Mouse (Mus musculus) cerebellum, adult 2 months (tissue): ENCODE data around the gene Kcnip2. TPM values are rescaled to one million over a fixed set of nuclear protein-coding genes. Genes with fewer than 3 reads are reported as not detected.
"Not testable (repeated sequence)": the region's sequence is repeated elsewhere in the genome, so short reads cannot be mapped to it uniquely, and the experiment has no call there.

Experiments used
- DNase-seq, 2 experiments: peaks; one replicate each; pipeline ENCODE4 v3.0.0; 2021
- H3K27ac ChIP-seq: fragments of 200-500 bp; 2 replicates; pipeline ENCODE4 v1.5.1; 2012; ENCODE audit warnings: low read length, control low read depth, inconsistent platforms; ENCODE audit not compliant: insufficient read depth
- H3K27me3 ChIP-seq: fragments of 200-500 bp; 2 replicates; pipeline ENCODE4 v1.6.1; 2012; ENCODE audit warnings: inconsistent platforms, mild to moderate bottlenecking, low read length, moderate library complexity; ENCODE audit not compliant: control insufficient read depth, insufficient read depth
- H3K4me1 ChIP-seq: fragments of 200-500 bp; 2 replicates; pipeline ENCODE4 v1.6.1; 2011; ENCODE audit warnings: low read length; ENCODE audit not compliant: control insufficient read depth, insufficient read depth
- H3K4me3 ChIP-seq: fragments of 200-500 bp; replicated peaks from 2 replicates; pipeline ENCODE3; 2011; ENCODE audit warnings: mild to moderate bottlenecking, low read depth, low read length, control low read depth; ENCODE audit not compliant: insufficient read depth
- CTCF ChIP-seq: fragments of 200-500 bp; IDR thresholded peaks from 2 replicates; pipeline ENCODE4 v1.5.1; 2011; ENCODE audit warnings: low read depth, mild to moderate bottlenecking, control low read depth, low read length, moderate library complexity, borderline replicate concordance; ENCODE audit not compliant: insufficient read depth
- POLR2A ChIP-seq: fragments of 200-500 bp; IDR thresholded peaks from 2 replicates; pipeline ENCODE4 v1.6.1; 2011; ENCODE audit warnings: low read length, control low read depth, borderline replicate concordance; ENCODE audit not compliant: insufficient read depth
- WGBS: fragments of 180-500 bp; shearing (Covaris S2); methylation state at CpG from one replicate; pipeline ENCODE4 v1.1.7; 2018; 5-methylcytosine and 5-hydroxymethylcytosine counted together
- polyA plus RNA-seq: library from polyadenylated mRNA; depleted of rRNA; stranded (reverse); fragments of >200 nt; gene quantifications from 2 replicates; pipeline ENCODE4 v1.2.3, GENCODE M21; 2012

The Kcnip2 gene
- polyA plus RNA-seq, 1 experiment, result 10.8 TPM

DNA sequence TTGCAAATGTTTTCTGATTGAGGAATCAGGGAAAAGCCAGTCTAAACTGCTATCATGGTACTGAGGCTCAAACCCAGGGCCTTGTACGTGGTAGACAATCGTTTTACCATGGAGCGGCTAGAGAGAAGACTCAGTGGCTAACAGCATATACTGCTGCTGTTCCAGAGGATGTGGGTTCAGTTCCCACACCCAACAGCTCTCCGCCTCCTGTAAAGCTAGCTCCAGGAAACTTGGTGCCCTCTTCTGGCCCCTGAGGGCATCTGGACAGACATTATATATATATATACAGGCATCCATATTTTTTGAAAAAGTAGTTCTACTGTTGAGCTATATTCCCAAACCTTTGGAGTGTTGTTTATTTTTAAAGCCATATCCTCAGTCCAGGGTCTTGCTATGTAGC is 8.1 kb downstream of the Kcnip2 start:
- Histone ChIP-seq H3K4me3 (no peak overlapping the region), H3K27ac (no peak overlapping the region), H3K27me3 (no peaks in the 10 kb centered on the region), H3K4me1 (peaks cover 9% of the 10 kb centered on the region)
- TF ChIP-seq POLR2A, result no peak
- TF ChIP-seq CTCF, result no peak
- no peak for DNase-seq
- 97% methylated on average over 4 of the region's 4 CpGs for WGBS

DNA sequence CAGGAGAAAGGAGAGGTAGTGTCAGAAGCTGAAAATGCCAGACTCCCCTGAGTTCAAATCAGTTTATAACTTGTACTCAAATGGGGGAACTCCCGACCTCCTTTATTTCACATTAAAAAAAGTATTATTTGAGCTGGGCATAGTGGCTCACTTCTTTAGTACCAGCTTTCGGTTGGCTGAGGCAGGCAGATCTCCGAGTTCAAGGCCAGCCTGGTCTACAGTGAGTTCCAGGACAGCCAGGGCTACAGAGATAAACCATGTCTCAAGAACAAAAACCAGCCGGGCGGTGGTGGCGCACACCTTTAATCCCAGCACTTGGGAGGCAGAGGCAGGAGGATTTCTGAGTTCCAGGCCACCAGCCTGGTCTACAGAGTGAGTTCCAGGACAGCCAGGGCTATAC is 10.0 kb downstream of the Kcnip2 start:
- 97% methylated on average over 6 of the region's 6 CpGs for WGBS
- H3K4me3 ChIP-seq, H3K27me3 ChIP-seq, H3K27ac ChIP-seq, DNase-seq, H3K4me1 ChIP-seq: not testable (repeated sequence)

DNA sequence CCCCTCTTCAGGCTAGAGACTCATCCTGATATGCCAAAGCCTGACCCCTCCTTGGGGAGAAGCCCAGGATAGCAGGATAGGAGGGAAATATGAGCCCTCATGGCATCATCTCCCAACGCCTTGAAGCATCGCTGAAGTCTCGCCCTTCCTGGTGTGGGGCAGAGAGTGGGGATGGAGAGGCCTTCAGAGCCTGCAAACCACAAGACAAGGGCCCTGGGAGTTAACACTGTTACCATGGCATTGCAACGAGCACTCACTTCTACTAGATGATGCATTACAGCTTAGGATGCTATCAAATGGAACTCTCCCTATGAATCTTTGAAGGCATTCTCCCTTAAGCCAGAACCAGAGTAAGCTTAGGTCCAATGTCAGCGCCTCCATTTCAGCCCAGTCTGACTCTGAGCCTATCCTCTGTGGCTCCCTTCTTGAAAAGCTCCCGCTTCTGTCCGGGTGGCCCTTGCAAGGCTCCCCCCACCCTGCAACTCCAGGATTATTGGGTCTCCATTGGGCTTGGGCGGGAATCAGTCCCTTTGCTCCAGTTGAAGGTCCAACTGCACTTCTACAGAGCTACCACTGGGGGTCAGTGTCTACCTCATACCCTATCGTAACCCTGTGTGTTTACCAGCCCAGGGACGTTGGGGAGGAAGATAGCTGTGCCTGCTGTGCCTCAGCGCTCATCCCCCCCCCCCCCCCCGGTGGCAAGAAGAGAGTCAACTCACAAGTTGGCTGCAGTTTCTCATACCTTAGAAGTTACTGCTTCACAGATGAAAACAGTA is 11.1 kb downstream of the Kcnip2 start:
- TF ChIP-seq CTCF, result peak; percentile 91
- TF ChIP-seq POLR2A, result no peak
- 27% methylated on average over 12 of the region's 12 CpGs for WGBS
- H3K27ac ChIP-seq, result no peak overlapping the region
- no peaks in the 10 kb centered on the region for H3K27me3 ChIP-seq
- peak overlapping the region; percentile 38 for H3K4me3 ChIP-seq
- peak; percentile 51 to 60 for DNase-seq
- H3K4me1 ChIP-seq, result no peaks in the 10 kb centered on the region

DNA sequence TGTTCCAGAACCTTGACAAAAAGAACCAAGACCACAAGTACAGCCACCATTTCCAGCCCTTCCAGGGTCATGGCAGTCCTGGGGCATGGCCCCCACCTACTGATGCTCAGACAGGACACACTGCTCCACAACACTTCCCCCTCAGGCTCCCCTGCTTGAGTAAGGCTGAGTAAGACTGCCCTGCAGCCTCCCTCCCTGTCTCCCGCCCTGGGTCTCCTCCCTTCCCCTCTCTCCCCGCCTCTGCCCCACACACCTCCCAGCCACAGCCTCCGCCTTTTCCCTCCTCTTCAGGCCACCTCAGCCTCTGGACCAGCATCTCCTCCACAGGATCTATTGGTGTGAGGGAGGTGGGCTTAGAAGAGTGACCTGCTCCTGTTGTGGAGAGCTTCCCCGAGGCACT is 12.5 kb downstream of the Kcnip2 start:
- TF ChIP-seq CTCF, result no peak
- no peak overlapping the region for H3K27ac ChIP-seq
- no peak for DNase-seq

DNA sequence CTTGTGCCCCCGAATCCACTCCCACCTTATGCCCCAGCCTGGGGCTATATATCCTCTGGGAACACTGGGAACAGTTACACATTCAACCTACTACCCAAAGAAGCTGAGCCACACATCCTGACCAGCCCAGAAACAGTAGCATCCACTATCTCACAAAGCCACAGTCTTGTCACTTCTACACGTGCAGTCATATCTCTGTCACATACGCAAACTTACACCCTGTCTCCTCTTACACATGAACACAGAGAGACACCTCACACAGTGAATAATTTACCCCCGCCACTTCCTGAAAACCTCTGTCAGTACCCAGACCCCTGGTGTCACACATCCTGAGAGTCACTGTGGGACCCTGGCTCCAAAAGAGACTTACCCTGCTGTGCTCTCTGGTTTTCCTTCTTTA is 13.2 kb downstream of the Kcnip2 start:
- no peak for DNase-seq
- TF ChIP-seq CTCF, result no peak
- Histone ChIP-seq H3K4me3 (no peak overlapping the region), H3K4me1 (no peaks in the 10 kb centered on the region), H3K27ac (no peak overlapping the region), H3K27me3 (no peaks in the 10 kb centered on the region)
- 60% methylated on average over 4 of the region's 4 CpGs for WGBS

More for the DNA sequence above, 12.5 kb downstream of the Kcnip2 start:
- WGBS, result 36% methylated on average over 4 of the region's 4 CpGs
- H3K4me1 ChIP-seq, result no peaks in the 10 kb centered on the region
- H3K27me3 ChIP-seq, result no peaks in the 10 kb centered on the region
- no peak overlapping the region for H3K4me3 ChIP-seq

DNA sequence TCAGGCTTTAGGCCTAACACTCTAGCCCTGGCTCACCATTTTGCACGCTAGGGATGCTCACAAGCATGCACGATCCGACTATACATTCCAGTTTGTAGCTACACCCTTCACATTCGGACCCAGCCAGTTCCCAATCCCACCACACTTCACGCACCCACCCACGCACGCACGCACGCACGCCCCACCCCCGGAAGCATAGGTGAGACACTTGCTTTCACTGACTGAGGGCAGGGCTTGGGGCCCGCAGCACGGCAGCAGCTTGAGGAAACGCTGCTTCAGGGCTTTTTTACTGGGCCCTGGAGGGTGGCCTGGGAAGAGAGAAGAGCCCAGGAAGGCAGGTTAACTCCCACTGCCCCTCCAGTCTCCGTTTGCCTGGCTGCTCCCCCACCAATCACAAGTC is 19.0 kb downstream of the Kcnip2 start:
- Histone ChIP-seq H3K27ac (no peak overlapping the region), H3K4me1 (peaks cover 4% of the 10 kb centered on the region; the same call in 1 of the 2 replicates), H3K27me3 (no peaks in the 10 kb centered on the region), H3K4me3 (no peak overlapping the region)
- 84% methylated on average over 15 of the region's 15 CpGs for WGBS
- DNase-seq, result no peak
- no peak for TF ChIP-seq POLR2A
- TF ChIP-seq CTCF, result no peak

GRCm38 (mm10) chr19:45796061-45796556 is 19.8 kb downstream of the Kcnip2 start:
- no peak for DNase-seq
- Histone ChIP-seq H3K27ac (no peak overlapping the region), H3K4me3 (no peak overlapping the region), H3K27me3 (no peaks in the 10 kb centered on the region), H3K4me1 (peaks cover 4% of the 10 kb centered on the region; the same call in 1 of the 2 replicates)
- TF ChIP-seq CTCF, result no peak
- no peak for TF ChIP-seq POLR2A
- 27% methylated on average over 15 of the region's 15 CpGs for WGBS

DNA sequence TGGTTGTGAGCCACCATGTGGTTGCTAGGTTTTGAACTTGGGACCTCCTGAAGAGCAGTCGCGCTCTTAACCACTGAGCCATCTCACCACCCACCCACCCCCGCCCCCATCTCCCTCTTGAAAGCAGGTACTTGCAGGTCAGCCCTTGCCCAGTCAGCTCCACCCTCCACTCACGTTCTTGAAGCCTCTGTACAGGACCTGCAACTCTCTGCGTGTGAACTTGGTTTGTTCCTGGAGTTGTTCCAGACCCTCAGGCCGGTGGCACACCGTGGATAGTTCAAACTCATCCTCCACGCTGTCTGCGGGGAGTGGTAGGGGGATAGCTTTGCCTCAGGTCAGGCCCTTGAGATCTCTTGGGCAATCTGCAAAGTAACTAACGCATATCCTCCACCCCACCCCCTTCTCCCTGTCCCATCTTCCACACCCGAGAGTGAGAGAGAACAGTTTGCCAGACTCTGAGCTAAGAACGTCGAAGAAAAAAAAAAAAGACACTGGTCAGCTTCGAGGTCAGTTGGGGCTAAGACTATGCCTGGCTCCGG is 20.4 kb downstream of the Kcnip2 start:
- Histone ChIP-seq H3K27me3 (no peaks in the 10 kb centered on the region), H3K4me3 (no peak overlapping the region), H3K27ac (no peak overlapping the region), H3K4me1 (peaks cover 4% of the 10 kb centered on the region; the same call in 1 of the 2 replicates)
- WGBS, result 27% methylated on average over 15 of the region's 15 CpGs
- no peak for DNase-seq
- no peak for TF ChIP-seq POLR2A
- no peak for TF ChIP-seq CTCF
